Mouse (Mus musculus) heart, adult 2 months (tissue): Measurements from ENCODE around the gene Parn.

Experiments
- CTCF ChIP-seq: fragments of 200-600 bp; IDR thresholded peaks from 2 replicates; pipeline ENCODE4 v1.8.1; 2022; ENCODE audit warnings: antibody characterized with exemption, mild to moderate bottlenecking, moderate library complexity
- POLR2A ChIP-seq: fragments of 200-500 bp; IDR thresholded peaks from 2 replicates; pipeline ENCODE4 v1.6.1; 2011; ENCODE audit warnings: mild to moderate bottlenecking, low read depth, low read length, control low read depth; ENCODE audit not compliant: insufficient read depth

- TF ChIP-seq POLR2A (no peak), CTCF (no peak)
Observed at GRCm38 (mm10) chr16:13557784-13558183, 110.2 kb downstream of the Parn start.
